Mouse (Mus musculus): ENCODE measurements around the gene Stx16. TPM values are rescaled to one million over a fixed set of nuclear protein-coding genes. Genes with fewer than 3 reads are reported as not detected.

Stx16 gene
- polyA plus RNA-seq, 1 experiment from 2014 or later: 11.2 TPM

Other genes with a start within 250 kb of the Stx16 start
- gene Npepl1, start 34.0 kb downstream of the Stx16 start, polyA plus RNA-seq (2016; fragmentation: Nextera tagmentation; extraction: Ambion mirVana): 38.4 and 40.5 TPM in 2 replicates
- gene Gnas, start 208.0 kb downstream of the Stx16 start, polyA plus RNA-seq (2016; fragmentation: Nextera tagmentation; extraction: Ambion mirVana): 1,270 and 1,303 TPM in 2 replicates

Data from embryonic facial prominence, embryonic 10.5 days (tissue).